Mouse (Mus musculus): ENCODE data around the gene Zdhhc19. TPM values are rescaled to one million over a fixed set of nuclear protein-coding genes. Genes with fewer than 3 reads are reported as not detected.

Gene Zdhhc19
- not detected for polyA plus RNA-seq (2015; fragmentation: Illumina TruSeq; extraction: RNeasy Lipid Tissue Mini Kit (QIAGEN cat#74804); ENCODE audit: low read depth, low replicate concordance)

GRCm38 (mm10) chr16:32495965-32496364 is at the start of gene Zdhhc19:
TSS of gene Zdhhc19 (plus strand) at chr16:32496265.

GRCm38 (mm10) chr16:32487234-32488111 is 8.6 kb upstream of the Zdhhc19 start, which contains the start of gene Slc51a:
TSS of gene Slc51a (minus strand) at chr16:32487879.

GRCm38 (mm10) chr16:32608712-32609400 is 112.8 kb downstream of the Zdhhc19 start, which contains the start of gene Tfrc:
TSS of gene Tfrc (plus strand) at chr16:32608920.

Other genes starting within 250 kb of the Zdhhc19 start
- 34.5 TPM for gene Fbxo45, start 249.1 kb upstream of the Zdhhc19 start, polyA plus RNA-seq (2015; fragmentation: Illumina TruSeq; extraction: RNeasy Lipid Tissue Mini Kit (QIAGEN cat#74804); ENCODE audit: low read depth, low replicate concordance)
- gene Wdr53, start 249.0 kb upstream of the Zdhhc19 start, polyA plus RNA-seq (2015; fragmentation: Illumina TruSeq; extraction: RNeasy Lipid Tissue Mini Kit (QIAGEN cat#74804); ENCODE audit: low read depth, low replicate concordance): 18.7 TPM
- gene Smco1, start 224.8 kb upstream of the Zdhhc19 start, polyA plus RNA-seq (2015; fragmentation: Illumina TruSeq; extraction: RNeasy Lipid Tissue Mini Kit (QIAGEN cat#74804); ENCODE audit: low read depth, low replicate concordance): not detected
- gene Rnf168, start 218.8 kb upstream of the Zdhhc19 start, polyA plus RNA-seq (2015; fragmentation: Illumina TruSeq; extraction: RNeasy Lipid Tissue Mini Kit (QIAGEN cat#74804); ENCODE audit: low read depth, low replicate concordance): 25.9 TPM
- gene Ubxn7, start 164.0 kb upstream of the Zdhhc19 start, polyA plus RNA-seq (2015; fragmentation: Illumina TruSeq; extraction: RNeasy Lipid Tissue Mini Kit (QIAGEN cat#74804); ENCODE audit: low read depth, low replicate concordance): 13.6 TPM
- gene Tm4sf19, start 95.8 kb upstream of the Zdhhc19 start, polyA plus RNA-seq (2015; fragmentation: Illumina TruSeq; extraction: RNeasy Lipid Tissue Mini Kit (QIAGEN cat#74804); ENCODE audit: low read depth, low replicate concordance): not detected
- gene Tctex1d2, start 76.6 kb upstream of the Zdhhc19 start, polyA plus RNA-seq (2015; fragmentation: Illumina TruSeq; extraction: RNeasy Lipid Tissue Mini Kit (QIAGEN cat#74804); ENCODE audit: low read depth, low replicate concordance): 31.1 TPM
- gene Pcyt1a, start 65.3 kb upstream of the Zdhhc19 start, polyA plus RNA-seq (2015; fragmentation: Illumina TruSeq; extraction: RNeasy Lipid Tissue Mini Kit (QIAGEN cat#74804); ENCODE audit: low read depth, low replicate concordance): 25.0 TPM
- gene Slc51a, start 8.4 kb upstream of the Zdhhc19 start, polyA plus RNA-seq (2015; fragmentation: Illumina TruSeq; extraction: RNeasy Lipid Tissue Mini Kit (QIAGEN cat#74804); ENCODE audit: low read depth, low replicate concordance): not detected
- gene Tfrc, start 112.7 kb downstream of the Zdhhc19 start, polyA plus RNA-seq (2015; fragmentation: Illumina TruSeq; extraction: RNeasy Lipid Tissue Mini Kit (QIAGEN cat#74804); ENCODE audit: low read depth, low replicate concordance): 92.4 TPM
- gene Tnk2, start 147.6 kb downstream of the Zdhhc19 start, polyA plus RNA-seq (2015; fragmentation: Illumina TruSeq; extraction: RNeasy Lipid Tissue Mini Kit (QIAGEN cat#74804); ENCODE audit: low read depth, low replicate concordance): 124 TPM
- gene Muc4, start 239.6 kb downstream of the Zdhhc19 start, polyA plus RNA-seq (2015; fragmentation: Illumina TruSeq; extraction: RNeasy Lipid Tissue Mini Kit (QIAGEN cat#74804); ENCODE audit: low read depth, low replicate concordance): not detected

Data from brain, adult 10 weeks (tissue).